Mouse (Mus musculus): Measurements from ENCODE around the gene Agap2. TPM values are rescaled to one million over a fixed set of nuclear protein-coding genes. Genes with fewer than 3 reads are reported as not detected.

The Agap2 gene
- polyA plus RNA-seq, 1 experiment from 2014 or later: 0.04 TPM

GRCm38 (mm10) chr10:127099868-127100267 lies 24.8 kb downstream of the Agap2 start:
- ATAC-seq (ENCODE audit: low FRiP score, low TSS enrichment): no peak
- no peak overlapping the region for H3K4me2 ChIP-seq (replicated peaks; ENCODE audit: low read depth)
- H3K36me3 ChIP-seq (ENCODE audit: control insufficient read depth, insufficient read depth, low read length): peaks cover 18% of the 10 kb centered on the region; the same call in 1 of the 2 replicates

DNA sequence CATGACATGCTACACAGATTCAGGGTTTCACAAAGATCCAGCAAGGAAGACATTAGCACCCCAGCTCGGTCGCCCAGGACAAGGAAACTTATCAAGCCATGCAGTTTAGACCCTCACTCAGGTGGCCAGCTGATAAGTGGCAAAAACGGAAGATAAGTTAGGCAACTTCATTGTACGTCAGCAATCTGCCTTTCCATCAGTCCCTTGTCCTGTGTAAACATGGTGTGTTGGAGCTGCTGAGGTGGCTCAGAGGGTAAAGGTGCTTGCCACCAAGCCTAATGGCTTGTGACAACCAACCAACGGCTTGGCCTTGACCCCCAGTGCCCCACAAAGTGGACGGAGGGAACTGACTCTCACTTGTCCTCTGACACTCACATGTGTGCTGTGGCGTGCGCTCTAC lies 25.3 kb downstream of the Agap2 start:
- WGBS: 67% methylated on average over 8 of the region's 8 CpGs
- ATAC-seq (ENCODE audit: low FRiP score, low TSS enrichment): no peak
- Histone ChIP-seq H3K4me3 (ENCODE audit: low read depth, low read length) (no peak overlapping the region), H3K4me1 (replicated peaks; ENCODE audit: control insufficient read depth, insufficient read depth) (no peaks in the 10 kb centered on the region), H3K4me2 (replicated peaks; ENCODE audit: low read depth) (no peak overlapping the region), H3K36me3 (ENCODE audit: control insufficient read depth, insufficient read depth, low read length) (peaks cover 18% of the 10 kb centered on the region; the same call in 1 of the 2 replicates), H3K27ac (replicated peaks) (no peak overlapping the region), H3K27me3 (ENCODE audit: control insufficient read depth, insufficient read depth, low read length) (no peaks in the 10 kb centered on the region; the same call in 1 of the 2 replicates), H3K9ac (ENCODE audit: low read length) (no peak overlapping the region), H3K9me3 (ENCODE audit: control insufficient read depth, low read length) (no peaks in the 10 kb centered on the region)
- DNase-seq (ENCODE audit: low spot score): no peak
- no peak for TF ChIP-seq CTCF (IDR thresholded peaks at IDR 0.05; ENCODE audit: low read depth)
- no peak for TF ChIP-seq EP300 (optimal IDR thresholded peaks at IDR 0.05)

More at GRCm38 (mm10) chr10:127099868-127100267, 24.8 kb downstream of the Agap2 start:
- no peaks in the 10 kb centered on the region for H3K4me1 ChIP-seq (replicated peaks; ENCODE audit: control insufficient read depth, insufficient read depth)
- no peak overlapping the region for H3K4me3 ChIP-seq (ENCODE audit: low read depth, low read length)
- no peaks in the 10 kb centered on the region; the same call in 1 of the 2 replicates for H3K27me3 ChIP-seq (ENCODE audit: control insufficient read depth, insufficient read depth, low read length)
- H3K27ac ChIP-seq (replicated peaks): no peak overlapping the region
- no peak; the same call in 1 of the 2 replicates for TF ChIP-seq CTCF (IDR thresholded peaks at IDR 0.05; ENCODE audit: low read depth)
- no peak for TF ChIP-seq EP300 (optimal IDR thresholded peaks at IDR 0.05)
- no peak for DNase-seq (ENCODE audit: low spot score)
- no peak overlapping the region for H3K9ac ChIP-seq (ENCODE audit: low read length)
- H3K9me3 ChIP-seq (ENCODE audit: control insufficient read depth, low read length): no peaks in the 10 kb centered on the region
- 90% methylated on average over 14 of the region's 15 CpGs for WGBS

DNA sequence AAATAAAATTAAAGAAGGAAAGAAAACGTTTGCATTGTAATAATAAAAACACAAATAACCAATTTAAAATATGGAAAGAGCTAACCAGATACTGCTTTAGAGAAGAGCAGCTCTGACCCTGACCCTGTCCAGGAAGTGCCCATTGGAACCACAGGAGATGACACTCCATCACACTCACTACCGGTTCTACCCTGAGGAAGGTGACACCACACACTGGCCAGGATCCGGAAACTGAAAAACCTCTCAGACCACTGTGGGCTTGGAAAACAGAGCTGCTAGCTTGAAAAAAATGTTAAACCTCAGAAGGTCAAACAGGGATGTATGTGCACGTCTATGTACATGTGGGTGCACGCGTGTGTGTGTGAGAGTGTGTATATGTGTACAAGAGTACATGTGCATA lies 26.1 kb downstream of the Agap2 start:
- WGBS: 78% methylated on average over 6 of the region's 6 CpGs
- TF ChIP-seq CTCF (IDR thresholded peaks at IDR 0.05; ENCODE audit: low read depth) (no peak), EP300 (optimal IDR thresholded peaks at IDR 0.05) (no peak)
- ATAC-seq (ENCODE audit: low FRiP score, low TSS enrichment): no peak

GRCm38 (mm10) chr10:127103631-127104030 lies 28.5 kb downstream of the Agap2 start:
- Histone ChIP-seq H3K4me3 (ENCODE audit: low read depth, low read length) (no peak overlapping the region), H3K27ac (replicated peaks) (no peak overlapping the region), H3K27me3 (ENCODE audit: control insufficient read depth, insufficient read depth, low read length) (no peaks in the 10 kb centered on the region), H3K9ac (ENCODE audit: low read length) (no peak overlapping the region), H3K4me1 (replicated peaks; ENCODE audit: control insufficient read depth, insufficient read depth) (no peaks in the 10 kb centered on the region), H3K4me2 (replicated peaks; ENCODE audit: low read depth) (no peak overlapping the region), H3K36me3 (ENCODE audit: control insufficient read depth, insufficient read depth, low read length) (peaks cover 11% of the 10 kb centered on the region; the same call in 1 of the 2 replicates), H3K9me3 (ENCODE audit: control insufficient read depth, low read length) (no peaks in the 10 kb centered on the region)
- no peak for TF ChIP-seq EP300 (optimal IDR thresholded peaks at IDR 0.05)
- TF ChIP-seq CTCF (IDR thresholded peaks at IDR 0.05; ENCODE audit: low read depth): no peak
- no peak for ATAC-seq (ENCODE audit: low FRiP score, low TSS enrichment)
- DNase-seq (ENCODE audit: low spot score): no peak
- WGBS: 44% methylated on average over 7 of the region's 7 CpGs

More for the DNA sequence above, 26.1 kb downstream of the Agap2 start:
- Histone ChIP-seq H3K9me3 (ENCODE audit: control insufficient read depth, low read length) (no peaks in the 10 kb centered on the region), H3K4me1 (replicated peaks; ENCODE audit: control insufficient read depth, insufficient read depth) (no peaks in the 10 kb centered on the region), H3K27me3 (ENCODE audit: control insufficient read depth, insufficient read depth, low read length) (no peaks in the 10 kb centered on the region; the same call in 1 of the 2 replicates), H3K4me2 (replicated peaks; ENCODE audit: low read depth) (no peak overlapping the region), H3K27ac (replicated peaks) (no peak overlapping the region), H3K9ac (ENCODE audit: low read length) (no peak overlapping the region), H3K36me3 (ENCODE audit: control insufficient read depth, insufficient read depth, low read length) (peaks cover 18% of the 10 kb centered on the region; the same call in 1 of the 2 replicates), H3K4me3 (ENCODE audit: low read depth, low read length) (no peak overlapping the region)
- DNase-seq (ENCODE audit: low spot score): no peak

DNA sequence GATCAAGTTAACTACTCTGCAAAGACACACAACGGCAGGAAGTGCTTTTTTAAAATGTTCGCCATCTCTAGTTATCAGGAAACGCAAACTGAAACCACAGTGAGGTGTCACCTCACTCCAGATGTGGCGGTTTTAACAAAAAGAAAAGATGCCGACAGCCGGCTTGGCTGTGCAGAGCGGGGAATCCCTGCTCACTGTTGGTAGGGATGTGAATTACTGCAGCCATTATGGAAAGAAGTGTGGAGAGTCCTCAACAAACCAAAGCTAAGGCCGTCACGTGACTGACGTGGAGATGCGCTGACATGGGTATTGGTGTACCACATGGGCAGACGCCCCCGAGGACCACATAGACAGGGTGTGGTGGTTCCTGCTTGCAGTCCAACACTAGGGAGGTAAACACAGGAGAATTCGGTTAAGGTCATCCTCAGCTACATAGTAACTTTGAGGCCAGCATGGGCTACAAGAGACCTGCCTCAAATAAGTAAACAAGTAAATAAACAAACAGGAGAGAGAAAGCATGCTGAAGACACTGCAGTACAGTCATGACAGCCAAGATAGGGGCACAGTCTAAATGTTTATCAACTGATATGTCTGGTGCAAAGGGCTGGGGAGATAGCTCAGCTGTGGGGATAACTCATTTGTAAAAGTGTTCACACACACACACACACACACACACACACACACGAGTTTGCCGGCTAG lies 32.6 kb downstream of the Agap2 start:
- DNase-seq (ENCODE audit: low spot score): no peak
- Histone ChIP-seq H3K4me1 (replicated peaks; ENCODE audit: control insufficient read depth, insufficient read depth) (no peaks in the 10 kb centered on the region), H3K4me3 (ENCODE audit: low read depth, low read length) (no peak overlapping the region), H3K36me3 (ENCODE audit: control insufficient read depth, insufficient read depth, low read length) (0 out of 2 replicates have a peak, but pooled peaks cover 7% of the 10 kb centered on the region), H3K4me2 (replicated peaks; ENCODE audit: low read depth) (no peak overlapping the region), H3K27ac (replicated peaks) (no peak overlapping the region), H3K27me3 (ENCODE audit: control insufficient read depth, insufficient read depth, low read length) (no peaks in the 10 kb centered on the region), H3K9me3 (ENCODE audit: control insufficient read depth, low read length) (no peaks in the 10 kb centered on the region), H3K9ac (ENCODE audit: low read length) (no peak overlapping the region)
- WGBS: 87% methylated on average over 16 of the region's 16 CpGs
- TF ChIP-seq EP300 (optimal IDR thresholded peaks at IDR 0.05) (no peak), CTCF (IDR thresholded peaks at IDR 0.05; ENCODE audit: low read depth) (no peak)
- no peak for ATAC-seq (ENCODE audit: low FRiP score, low TSS enrichment)

GRCm38 (mm10) chr10:127108262-127108583 lies 33.1 kb downstream of the Agap2 start:
- Histone ChIP-seq H3K4me3 (ENCODE audit: low read depth, low read length) (no peak overlapping the region), H3K9me3 (ENCODE audit: control insufficient read depth, low read length) (no peaks in the 10 kb centered on the region), H3K4me1 (replicated peaks; ENCODE audit: control insufficient read depth, insufficient read depth) (no peaks in the 10 kb centered on the region), H3K27me3 (ENCODE audit: control insufficient read depth, insufficient read depth, low read length) (no peaks in the 10 kb centered on the region), H3K4me2 (replicated peaks; ENCODE audit: low read depth) (no peak overlapping the region), H3K9ac (ENCODE audit: low read length) (no peak overlapping the region), H3K36me3 (ENCODE audit: control insufficient read depth, insufficient read depth, low read length) (0 out of 2 replicates have a peak, but pooled peaks cover 7% of the 10 kb centered on the region), H3K27ac (replicated peaks) (no peak overlapping the region)
- TF ChIP-seq EP300 (optimal IDR thresholded peaks at IDR 0.05) (no peak), CTCF (IDR thresholded peaks at IDR 0.05; ENCODE audit: low read depth) (no peak)
- ATAC-seq (ENCODE audit: low FRiP score, low TSS enrichment) (no peak), DNase-seq (ENCODE audit: low spot score) (no peak)
- WGBS: 75% methylated on average over 3 of the region's 3 CpGs

Data from stomach, postnatal 0 days (tissue).